Mouse (Mus musculus): ENCODE results near the gene Uqcr11. TPM values are rescaled to one million over a fixed set of nuclear protein-coding genes. Genes with fewer than 3 reads are reported as not detected.

Uqcr11 gene
- polyA plus RNA-seq, 1 experiment = 1,967 TPM

DNA sequence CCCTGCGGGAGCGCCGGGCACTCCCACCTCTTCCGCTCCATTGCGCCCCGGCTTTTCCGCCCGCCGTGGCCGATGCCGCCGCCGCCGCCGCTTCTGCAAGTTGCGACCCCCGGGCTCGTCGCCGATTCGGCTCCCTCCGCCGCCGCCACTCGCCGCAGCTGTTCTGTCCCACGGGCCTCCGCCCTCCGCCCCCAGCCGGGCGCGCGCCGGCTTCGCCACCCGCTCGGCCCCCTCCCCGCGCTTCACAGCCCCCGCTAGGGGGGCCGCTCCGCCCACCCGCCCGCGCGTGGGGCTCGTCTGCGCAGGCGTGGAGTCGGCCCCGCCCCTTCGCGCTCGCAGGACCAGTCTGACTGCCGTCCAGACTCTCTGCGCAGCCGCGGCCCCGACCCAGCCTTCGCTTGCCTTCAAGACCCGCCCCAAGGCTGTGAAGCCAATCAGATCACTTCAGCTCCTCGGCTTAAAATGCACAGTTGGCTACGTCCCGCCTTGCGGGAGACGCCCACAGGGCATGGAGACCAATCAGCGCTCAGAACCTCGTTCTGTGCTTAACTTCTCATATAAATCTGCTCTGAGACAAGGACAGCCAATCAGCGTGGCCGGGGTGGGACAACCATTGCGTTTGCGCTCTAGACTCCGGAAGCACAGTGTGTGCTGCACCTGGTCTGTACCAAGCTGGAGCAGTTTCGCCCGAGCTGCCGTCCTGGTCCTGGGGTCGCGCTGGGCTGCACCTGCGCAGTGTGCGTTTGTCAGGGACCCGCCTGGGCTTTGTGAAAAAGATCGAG lies 7.2 kb downstream of the Uqcr11 start, which contains the start of gene Mbd3:
TSS of gene Mbd3 (minus strand) at position 360 of the 782 bp plus-strand sequence.
- DNase-seq (ENCODE audit: low read depth) = peak; percentile 99

GRCm38 (mm10) chr10:80398719-80399190 lies 7.9 kb downstream of the Uqcr11 start:
- DNase-seq (ENCODE audit: low read depth) = no peak

DNA sequence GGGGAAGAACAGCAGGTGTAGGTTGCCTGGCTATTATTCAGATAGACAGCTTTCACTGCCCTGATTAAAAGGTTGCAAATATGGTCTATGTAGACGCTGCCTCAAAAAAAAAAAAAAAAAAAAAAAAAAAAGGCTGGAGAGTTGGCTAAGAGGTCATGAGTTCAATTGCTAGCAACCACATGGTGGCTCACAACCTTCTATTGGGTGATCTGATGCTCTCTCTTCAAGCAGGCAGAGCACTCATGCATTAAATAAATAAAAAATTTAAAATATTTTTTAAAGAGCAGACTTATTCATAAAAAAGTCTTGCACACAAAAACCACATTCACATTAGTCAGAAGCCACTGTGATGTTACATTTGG lies 8.5 kb downstream of the Uqcr11 start:
- no peak for DNase-seq (ENCODE audit: low read depth)

DNA sequence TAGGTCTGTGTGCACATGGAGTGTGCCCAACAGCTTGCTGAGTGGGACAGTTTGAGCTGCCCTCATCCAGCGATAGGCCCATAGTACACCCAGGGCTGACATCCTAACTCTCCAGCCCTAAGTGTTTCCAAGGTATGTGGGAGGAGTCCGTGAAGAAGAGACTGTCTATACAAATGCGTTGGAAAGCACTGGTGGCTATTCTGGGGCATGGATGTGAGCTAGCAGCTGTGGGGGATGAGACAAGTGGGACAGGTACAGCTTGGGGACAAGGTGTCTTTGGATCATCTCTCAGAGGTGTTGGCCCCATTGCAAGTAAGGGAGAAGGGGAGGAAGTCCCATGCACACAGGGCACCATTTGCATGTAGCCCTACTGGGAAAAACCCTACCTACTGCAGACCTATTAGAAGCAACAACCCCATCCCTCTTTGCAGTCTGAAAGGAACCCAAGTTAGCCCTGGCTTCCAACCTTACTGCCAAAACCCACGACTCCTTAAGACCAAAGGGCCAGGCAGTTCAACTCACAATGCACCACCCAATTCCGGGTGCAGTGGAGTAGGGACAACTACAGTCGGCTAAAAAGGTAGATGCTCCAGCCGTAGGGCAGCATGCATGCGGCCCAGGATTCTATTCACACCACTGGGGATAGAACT lies 9.0 kb downstream of the Uqcr11 start:
- no peak for DNase-seq (ENCODE audit: low read depth)

- DNase-seq (ENCODE audit: low read depth) = no peak
These were observed 9.7 kb downstream of the Uqcr11 start for GRCm38 (mm10) chr10:80396822-80397523.

- DNase-seq (ENCODE audit: low read depth) = no peak
These were observed 11.5 kb downstream of the Uqcr11 start for GRCm38 (mm10) chr10:80395025-80395627.

- DNase-seq (ENCODE audit: low read depth) = no peak
These were observed 13.9 kb downstream of the Uqcr11 start for GRCm38 (mm10) chr10:80392687-80393086.

DNA sequence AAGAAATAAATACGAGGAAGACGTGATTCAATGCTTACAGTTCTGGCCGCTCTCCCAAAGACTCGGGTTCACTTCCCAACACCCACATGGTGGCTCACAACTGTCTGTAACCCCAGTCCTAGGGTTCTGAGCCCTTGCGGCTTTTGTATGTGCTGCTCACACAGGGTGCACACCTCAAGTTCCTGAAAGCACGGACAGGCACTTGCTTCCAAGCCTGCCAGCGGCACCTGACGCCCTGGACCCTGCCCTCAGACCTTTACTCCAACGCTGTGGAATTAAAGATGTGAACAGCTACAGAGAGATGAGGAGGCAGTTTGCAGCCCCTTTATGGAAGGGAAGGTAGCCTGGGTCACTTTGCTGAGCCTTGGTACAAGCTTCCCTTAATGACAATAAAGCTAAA lies 15.9 kb downstream of the Uqcr11 start:
- DNase-seq (ENCODE audit: low read depth) = no peak

GRCm38 (mm10) chr10:80389185-80389708 lies 17.4 kb downstream of the Uqcr11 start:
- no peak for DNase-seq (ENCODE audit: low read depth)

DNA sequence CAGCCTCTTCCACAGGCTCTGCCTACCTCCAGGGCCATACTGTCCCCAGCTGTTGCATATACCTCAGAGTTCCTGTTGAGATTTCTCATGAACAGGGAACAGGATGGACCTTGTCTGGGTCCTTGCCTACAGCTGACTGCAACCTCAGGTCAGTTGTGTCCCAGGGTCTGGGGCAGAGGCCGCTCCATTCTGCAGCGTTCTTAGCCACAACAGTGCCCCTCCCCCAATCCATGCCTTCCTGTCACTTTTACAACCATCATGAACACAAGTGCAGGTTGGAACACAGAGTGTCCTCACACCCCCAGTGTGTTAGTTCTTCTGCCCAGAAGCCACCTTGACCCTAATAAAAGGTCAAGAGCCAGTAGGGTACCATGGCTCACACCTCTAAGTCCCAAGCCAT lies 17.9 kb downstream of the Uqcr11 start:
- DNase-seq (ENCODE audit: low read depth) = no peak

DNA sequence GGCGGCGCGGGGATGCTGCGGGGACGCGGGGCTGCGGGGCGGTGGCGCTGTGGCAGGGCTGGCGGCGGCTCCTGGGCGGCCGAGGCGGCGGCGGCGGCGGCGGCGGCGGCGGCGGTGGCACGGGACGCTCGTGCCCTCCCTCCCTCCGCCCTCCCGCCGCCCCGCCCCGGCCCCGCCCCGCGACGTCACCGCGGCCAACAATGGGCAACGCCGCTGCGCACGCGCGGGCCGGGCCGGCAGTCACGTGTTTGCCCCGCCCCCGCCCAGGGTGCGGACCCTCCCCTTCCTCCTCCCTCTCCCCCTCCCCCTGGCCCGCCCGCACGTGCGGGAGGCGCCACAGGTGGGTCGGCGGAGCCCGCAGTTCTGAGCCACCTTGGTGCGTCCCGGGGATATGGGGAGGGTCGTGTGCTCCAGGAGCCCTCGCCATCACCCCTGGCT lies 19.1 kb downstream of the Uqcr11 start, which contains the start of gene Mex3d:
TSS of gene Mex3d (minus strand) at position 138 of the 438 bp plus-strand sequence.
- no peak for DNase-seq (ENCODE audit: low read depth)

GRCm38 (mm10) chr10:80386735-80387471 lies 19.7 kb downstream of the Uqcr11 start:
- DNase-seq (ENCODE audit: low read depth) = no peak

DNA sequence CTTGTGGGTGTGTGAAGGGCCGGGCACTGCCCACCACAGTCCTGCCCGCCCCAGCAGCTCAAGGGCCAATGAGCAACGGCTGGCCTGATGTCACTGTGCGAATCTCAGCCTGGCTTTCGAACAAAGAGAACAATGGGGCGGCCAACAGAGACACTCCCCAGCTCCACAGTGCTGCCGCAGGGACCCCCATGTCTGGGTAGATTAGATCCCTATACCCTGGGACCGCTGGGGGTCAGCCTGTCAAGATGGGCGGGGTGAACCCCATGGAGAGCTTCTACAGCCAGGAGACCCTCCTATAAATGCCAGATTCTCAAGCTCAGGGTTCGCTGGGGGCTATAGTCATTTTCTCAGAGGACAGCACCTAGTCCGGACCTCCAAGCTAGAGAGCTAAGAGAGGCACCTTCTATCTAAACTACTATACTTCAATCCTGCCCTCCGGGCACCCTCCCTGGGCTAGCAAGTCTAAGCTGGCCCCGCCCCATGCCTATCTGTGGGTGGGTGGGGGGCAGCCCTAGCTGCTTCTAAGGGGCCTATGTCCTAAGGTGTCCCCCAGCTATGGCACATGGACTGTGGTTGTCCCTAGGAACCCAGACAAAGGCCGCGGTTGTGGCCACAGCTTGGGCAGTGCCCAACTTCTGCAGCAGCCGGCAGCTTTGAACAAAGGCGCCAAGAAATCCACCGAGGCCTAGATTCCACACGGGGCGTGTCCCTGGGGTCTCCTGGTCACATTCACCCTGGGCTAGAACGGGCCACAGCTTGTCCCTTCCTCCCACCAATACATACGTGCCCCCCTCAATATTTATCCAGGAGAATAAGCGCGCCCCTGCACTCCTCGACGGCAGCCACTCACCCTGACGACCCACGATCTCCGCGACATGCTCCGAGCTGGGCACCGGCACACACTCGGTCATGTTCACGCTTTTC lies 20.6 kb downstream of the Uqcr11 start:
- DNase-seq (ENCODE audit: low read depth) = no peak

DNA sequence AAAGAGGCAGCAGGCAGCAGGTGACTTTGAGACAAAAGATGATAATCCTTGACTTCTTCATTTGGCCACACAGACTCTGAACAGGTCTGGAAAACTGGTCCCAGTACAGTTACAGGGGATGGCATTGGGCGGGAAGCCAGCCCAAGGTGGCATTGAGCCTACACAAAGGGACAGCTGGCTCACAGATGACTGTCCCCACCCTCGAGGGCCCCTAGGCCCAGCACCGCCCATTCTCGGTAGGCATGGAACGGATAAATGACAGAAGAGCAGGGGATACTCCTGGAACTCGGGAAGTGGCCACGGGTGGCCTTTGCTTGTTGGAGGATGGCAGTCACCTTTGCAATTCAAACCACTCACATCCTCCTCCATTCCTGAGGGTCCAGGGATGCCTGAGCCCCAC lies 21.3 kb downstream of the Uqcr11 start:
- no peak for DNase-seq (ENCODE audit: low read depth)

- DNase-seq (ENCODE audit: low read depth) = no peak
These were observed 21.9 kb downstream of the Uqcr11 start for GRCm38 (mm10) chr10:80384709-80385108.

- no peak for DNase-seq (ENCODE audit: low read depth)
These were observed 22.5 kb downstream of the Uqcr11 start for GRCm38 (mm10) chr10:80384115-80384639.

DNA sequence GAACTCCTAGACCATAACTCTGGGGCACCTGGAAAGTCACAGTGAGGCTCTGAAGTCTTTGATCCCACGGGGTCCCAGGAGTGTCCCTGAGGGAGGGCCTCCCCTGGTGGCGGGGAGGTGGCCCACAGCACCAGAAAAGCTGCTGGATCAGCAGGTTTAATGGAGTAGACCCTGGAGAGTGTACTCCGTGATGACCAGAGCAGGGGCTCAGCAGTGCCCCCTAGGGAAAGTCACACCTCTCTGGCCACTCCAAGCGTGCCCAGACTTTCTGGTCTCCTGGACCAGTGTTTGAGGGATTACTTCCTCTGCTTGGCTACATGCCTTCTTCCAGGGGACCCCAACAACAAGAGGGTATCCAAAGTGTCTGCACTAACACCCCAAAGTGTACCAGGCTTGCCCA lies 23.2 kb downstream of the Uqcr11 start:
- no peak for DNase-seq (ENCODE audit: low read depth)

- DNase-seq (ENCODE audit: low read depth) = no peak
These were observed 23.8 kb downstream of the Uqcr11 start for GRCm38 (mm10) chr10:80382641-80383365.

DNA sequence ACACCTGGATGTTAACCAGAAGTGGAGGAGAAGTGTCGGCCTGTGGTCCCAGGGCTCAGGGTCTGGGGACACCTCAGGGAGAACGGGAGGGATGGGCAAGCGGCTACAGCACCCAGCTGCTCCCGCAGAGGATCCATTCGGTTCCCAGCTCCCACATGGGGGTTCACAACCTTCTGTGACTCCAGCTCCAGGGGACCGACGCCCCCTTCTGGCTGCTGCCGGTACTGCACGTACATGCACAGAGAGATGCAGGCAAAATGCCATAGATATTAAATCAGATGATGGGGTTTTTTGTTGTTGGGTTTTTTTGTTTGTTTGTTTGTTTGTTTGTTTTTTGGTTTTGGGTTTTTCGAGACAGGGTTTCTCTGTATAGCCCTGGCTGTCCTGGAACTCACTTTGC lies 28.9 kb downstream of the Uqcr11 start:
- DNase-seq (ENCODE audit: low read depth) = no peak

Measured in gonadal fat pad, adult 2 months (tissue).